17 mouse cellular contexts compared by ENCODE assay signal in the genomic region with DNA sequence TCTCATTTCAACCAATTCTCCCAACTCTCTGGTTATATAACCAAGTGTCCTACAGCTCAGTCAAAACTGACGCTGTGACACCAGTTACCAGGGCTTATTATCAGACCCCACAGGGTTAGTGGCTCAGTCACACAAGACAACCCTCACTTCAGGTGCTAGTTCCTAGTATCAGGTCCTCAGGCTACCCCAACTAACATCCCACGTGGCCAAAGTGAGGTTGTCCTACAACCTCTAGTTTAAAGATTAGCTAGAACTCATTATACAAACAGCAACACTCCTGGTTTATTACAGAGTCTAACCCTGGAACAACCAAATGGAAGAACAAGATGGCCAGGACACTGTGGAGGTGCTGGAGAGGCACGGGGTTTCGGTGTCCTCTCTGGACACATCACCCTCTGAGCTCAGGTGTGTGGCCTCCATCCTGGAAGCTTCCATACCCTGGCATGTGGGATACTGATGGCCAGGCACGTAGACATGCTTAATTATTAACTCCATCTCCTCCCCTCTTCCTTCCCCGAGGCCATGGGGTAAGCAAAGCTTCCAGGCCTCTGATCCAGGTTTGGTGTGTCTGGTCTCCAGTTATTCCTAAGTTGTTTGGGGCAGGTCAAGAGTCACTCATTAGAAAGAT. TPM values are rescaled to one million over a fixed set of nuclear protein-coding genes. Genes with fewer than 3 reads are reported as not detected.
A peak's percentile ranks its signal among the peaks of the same experiment; 100 is the strongest.
DNase-seq lines count a peak whose midpoint lies in the region; ATAC-seq lines count a peak whose summit lies in the region.
"Had no signal": no experiment of that assay in that cellular context is flagged by ENCODE, and none has a peak within 500 bp of the region (broad histone marks: within the 10 kb centered on the region; RNA-seq: fewer than 3 reads in every experiment).

No protein-coding gene starts in this region.

- 47% methylated on average over 6 of the region's 6 CpGs for WGBS in intestine, embryonic 16.5 days
- WGBS in kidney, embryonic 14.5 days = 66% methylated on average over 6 of the region's 6 CpGs
- WGBS in liver, embryonic 11.5 days = 67% methylated on average over 6 of the region's 6 CpGs
- 57% methylated on average over 6 of the region's 6 CpGs for WGBS in stomach, embryonic 15.5 days
- WGBS in midbrain, embryonic 16.5 days = 89% methylated on average over 6 of the region's 6 CpGs

- H3K4me1 ChIP-seq in intestine, embryonic 16.5 days (ENCODE audit: control insufficient read depth, insufficient read depth, low read length) = peaks cover 4% of the 10 kb centered on the region; the same call in 1 of the 2 replicates
- no peaks in the 10 kb centered on the region for H3K4me1 ChIP-seq in kidney, embryonic 14.5 days (ENCODE audit: control insufficient read depth, insufficient read depth, low read length)
- H3K4me1 ChIP-seq in liver, embryonic 11.5 days (replicated peaks; ENCODE audit: control insufficient read depth, insufficient read depth, low read length) = peaks cover under 1% of the 10 kb centered on the region
- H3K4me1 ChIP-seq in stomach, embryonic 15.5 days = peaks cover under 1% of the 10 kb centered on the region; the same call in 1 of the 2 replicates
- no peaks in the 10 kb centered on the region for H3K4me1 ChIP-seq in midbrain, embryonic 16.5 days (ENCODE audit: control insufficient read depth, insufficient read depth, low read length)
- H3K4me1 ChIP-seq: midbrain, embryonic 15.5 days; neural tube, embryonic 12.5 days had no signal

- no peaks in the 10 kb centered on the region for H3K9me3 ChIP-seq in intestine, embryonic 16.5 days (ENCODE audit: control insufficient read depth, low read length)
- H3K9me3 ChIP-seq in kidney, embryonic 14.5 days (ENCODE audit: control insufficient read depth, low read length) = no peaks in the 10 kb centered on the region
- H3K9me3 ChIP-seq in liver, embryonic 11.5 days (ENCODE audit: control insufficient read depth, low read length) = no peaks in the 10 kb centered on the region
- H3K9me3 ChIP-seq in stomach, embryonic 15.5 days = no peaks in the 10 kb centered on the region
- H3K9me3 ChIP-seq in midbrain, embryonic 16.5 days (replicated peaks; ENCODE audit: control insufficient read depth, low read length, poor library complexity, severe bottlenecking) = no peaks in the 10 kb centered on the region; the same call in 1 of the 2 replicates
- H3K9me3 ChIP-seq: midbrain, embryonic 15.5 days had no signal

- H3K36me3 ChIP-seq in intestine, embryonic 16.5 days (ENCODE audit: control insufficient read depth, insufficient read depth, low read length) = peaks cover 23% of the 10 kb centered on the region
- peaks cover 43% of the 10 kb centered on the region for H3K36me3 ChIP-seq in kidney, embryonic 14.5 days (ENCODE audit: control insufficient read depth, insufficient read depth, low read length)
- peaks cover 45% of the 10 kb centered on the region for H3K36me3 ChIP-seq in liver, embryonic 11.5 days (ENCODE audit: control insufficient read depth, insufficient read depth, low read length)
- peaks cover 31% of the 10 kb centered on the region for H3K36me3 ChIP-seq in stomach, embryonic 15.5 days
- peaks cover 14% of the 10 kb centered on the region for H3K36me3 ChIP-seq in midbrain, embryonic 16.5 days (ENCODE audit: control insufficient read depth, insufficient read depth, low read length)

- H3K27ac ChIP-seq in intestine, embryonic 16.5 days (ENCODE audit: low read length) = peak overlapping the region; percentile 71
- peak overlapping the region; percentile 3 for H3K27ac ChIP-seq in kidney, embryonic 14.5 days (ENCODE audit: low read depth, low read length)
- peak overlapping the region; percentile 70 for H3K27ac ChIP-seq in liver, embryonic 11.5 days (ENCODE audit: low read depth, low read length)
- peak overlapping the region; percentile 17; the same call in 1 of the 2 replicates for H3K27ac ChIP-seq in stomach, embryonic 15.5 days
- no peak overlapping the region for H3K27ac ChIP-seq in midbrain, embryonic 16.5 days (ENCODE audit: low read length)
- H3K27ac ChIP-seq: forebrain, embryonic 12.5 days; midbrain, embryonic 15.5 days; neural tube, embryonic 12.5 days had no signal

- H3K4me3 ChIP-seq in intestine, embryonic 16.5 days (ENCODE audit: low read length) = no peak overlapping the region
- H3K4me3 ChIP-seq in kidney, embryonic 14.5 days (ENCODE audit: low read length) = no peak overlapping the region
- no peak overlapping the region for H3K4me3 ChIP-seq in liver, embryonic 11.5 days (ENCODE audit: low read depth, low read length)
- H3K4me3 ChIP-seq in stomach, embryonic 15.5 days (replicated peaks) = no peak overlapping the region
- H3K4me3 ChIP-seq in midbrain, embryonic 16.5 days (ENCODE audit: low read depth, low read length) = no peak overlapping the region
- H3K4me3 ChIP-seq: forebrain, embryonic 12.5 days; midbrain, embryonic 15.5 days; neural tube, embryonic 12.5 days had no signal

- no peak overlapping the region for H3K9ac ChIP-seq in intestine, embryonic 16.5 days (ENCODE audit: low read depth, low read length)
- no peak overlapping the region for H3K9ac ChIP-seq in kidney, embryonic 14.5 days (ENCODE audit: low read depth, low read length)
- no peak overlapping the region for H3K9ac ChIP-seq in liver, embryonic 11.5 days (ENCODE audit: low read depth, low read length)
- H3K9ac ChIP-seq in stomach, embryonic 15.5 days = no peak overlapping the region
- no peak overlapping the region for H3K9ac ChIP-seq in midbrain, embryonic 16.5 days (ENCODE audit: low read depth, low read length)
- H3K9ac ChIP-seq: forebrain, embryonic 12.5 days; lung, embryonic 14.5 days; midbrain, embryonic 15.5 days; neural tube, embryonic 12.5 days had no signal

- peak; percentile 90 for ATAC-seq in intestine, embryonic 16.5 days
- peak; percentile 79 for ATAC-seq in kidney, embryonic 14.5 days (ENCODE audit: low FRiP score, low TSS enrichment)
- peak; percentile 35 for ATAC-seq in liver, embryonic 11.5 days (replicated peaks; ENCODE audit: low FRiP score)
- peak; percentile 82 for ATAC-seq in stomach, embryonic 15.5 days (ENCODE audit: insufficient read depth, low FRiP score, low read depth)
- no peak for ATAC-seq in midbrain, embryonic 16.5 days
- ATAC-seq: midbrain, embryonic 15.5 days had no signal

- no peaks in the 10 kb centered on the region for H3K27me3 ChIP-seq in intestine, embryonic 16.5 days (replicated peaks; ENCODE audit: control insufficient read depth, insufficient read depth, low read length)
- no peaks in the 10 kb centered on the region for H3K27me3 ChIP-seq in kidney, embryonic 14.5 days (ENCODE audit: control insufficient read depth, insufficient read depth, low read length)
- H3K27me3 ChIP-seq in liver, embryonic 11.5 days (replicated peaks; ENCODE audit: control insufficient read depth, insufficient read depth, low read length) = no peaks in the 10 kb centered on the region
- no peaks in the 10 kb centered on the region for H3K27me3 ChIP-seq in stomach, embryonic 15.5 days (replicated peaks)
- no peaks in the 10 kb centered on the region for H3K27me3 ChIP-seq in midbrain, embryonic 16.5 days (ENCODE audit: control insufficient read depth, insufficient read depth, low read depth, low read length)
- H3K27me3 ChIP-seq: forebrain, embryonic 12.5 days; midbrain, embryonic 15.5 days; neural tube, embryonic 12.5 days had no signal

- no peak for DNase-seq in liver, embryonic 11.5 days (ENCODE audit: low spot score)
- no peak for DNase-seq in right cerebral cortex, postnatal 10 days (ENCODE audit: low spot score in 2 of 2)
- DNase-seq in testis, postnatal 10 days (ENCODE audit: low spot score) = no peak
- DNase-seq: adrenal gland, adult 2 months; cerebellum, adult 11 months; heart, adult 18-20 months; layer of hippocampus, postnatal 36 days; left cerebral cortex, postnatal 4 days; lung, embryonic 14.5 days; spleen, adult 18-20 months had no signal

- no peak overlapping the region for H3K4me2 ChIP-seq in intestine, embryonic 16.5 days (ENCODE audit: low read depth, low read length)
- no peak overlapping the region for H3K4me2 ChIP-seq in kidney, embryonic 14.5 days (replicated peaks; ENCODE audit: low read depth, low read length)
- H3K4me2 ChIP-seq in liver, embryonic 11.5 days = no peak overlapping the region
- no peak overlapping the region for H3K4me2 ChIP-seq in stomach, embryonic 15.5 days
- no peak overlapping the region for H3K4me2 ChIP-seq in midbrain, embryonic 16.5 days (ENCODE audit: low read length)
- H3K4me2 ChIP-seq: forebrain, embryonic 12.5 days; lung, embryonic 14.5 days; midbrain, embryonic 15.5 days; neural tube, embryonic 12.5 days had no signal

RNA-seq across cellular contexts. Expression of a gene that starts 9.5 kb away (rescaled TPM):
- polyA plus RNA-seq in intestine, embryonic 16.5 days (2015; fragmentation: Nextera tagmentation; extraction: Ambion mirVana) = 7.6 and 8.7 TPM in 2 replicates
- 11.5 and 16.5 TPM in 2 replicates for polyA plus RNA-seq in kidney, embryonic 14.5 days (2014; fragmentation: Nextera tagmentation; extraction: Ambion mirVana)
- 8.5 and 10.6 TPM in 2 replicates for polyA plus RNA-seq in liver, embryonic 11.5 days (2014; fragmentation: Nextera tagmentation; extraction: Ambion mirVana)
- 12.9 and 13.3 TPM in 2 replicates for polyA plus RNA-seq in stomach, embryonic 15.5 days (2015; fragmentation: Nextera tagmentation; extraction: Ambion mirVana)
- 8.9 and 9.6 TPM in 2 replicates for polyA plus RNA-seq in midbrain, embryonic 16.5 days (2015; fragmentation: Nextera tagmentation; extraction: Ambion mirVana)

RNA-seq across cellular contexts. Expression of a gene that starts 52.7 kb away (rescaled TPM):
- 486 and 518 TPM in 2 replicates for polyA plus RNA-seq in intestine, embryonic 16.5 days (2015; fragmentation: Nextera tagmentation; extraction: Ambion mirVana)
- 691 and 852 TPM in 2 replicates for polyA plus RNA-seq in kidney, embryonic 14.5 days (2014; fragmentation: Nextera tagmentation; extraction: Ambion mirVana)
- 694 and 775 TPM in 2 replicates for polyA plus RNA-seq in liver, embryonic 11.5 days (2014; fragmentation: Nextera tagmentation; extraction: Ambion mirVana)
- 572 and 599 TPM in 2 replicates for polyA plus RNA-seq in stomach, embryonic 15.5 days (2015; fragmentation: Nextera tagmentation; extraction: Ambion mirVana)
- 433 and 447 TPM in 2 replicates for polyA plus RNA-seq in midbrain, embryonic 16.5 days (2015; fragmentation: Nextera tagmentation; extraction: Ambion mirVana)

RNA-seq across cellular contexts. Expression of a gene that starts 52.7 kb away (rescaled TPM):
- 202 TPM in 2 replicates for polyA plus RNA-seq in intestine, embryonic 16.5 days (2015; fragmentation: Nextera tagmentation; extraction: Ambion mirVana)
- polyA plus RNA-seq in kidney, embryonic 14.5 days (2014; fragmentation: Nextera tagmentation; extraction: Ambion mirVana) = 113 and 147 TPM in 2 replicates
- polyA plus RNA-seq in liver, embryonic 11.5 days (2014; fragmentation: Nextera tagmentation; extraction: Ambion mirVana) = 184 and 197 TPM in 2 replicates
- polyA plus RNA-seq in stomach, embryonic 15.5 days (2015; fragmentation: Nextera tagmentation; extraction: Ambion mirVana) = 125 and 138 TPM in 2 replicates
- polyA plus RNA-seq in midbrain, embryonic 16.5 days (2015; fragmentation: Nextera tagmentation; extraction: Ambion mirVana) = 137 and 143 TPM in 2 replicates
